Mouse (Mus musculus) left cerebral cortex, postnatal 4 days (tissue): ENCODE measurements around the gene Olfr960. TPM values are rescaled to one million over a fixed set of nuclear protein-coding genes. Genes with fewer than 3 reads are reported as not detected.

ENCODE experiments used
- DNase-seq: peaks from one replicate; pipeline ENCODE4 v3.0.0-alpha.2; 2022
- intact Hi-C: fragments of 180-260 bp; cut with DNase I; formaldehyde crosslinking; loops from one replicate; pipeline ENCODE4 v1.15.1; 2025
- total RNA-seq, 2 experiments: library from RNA; stranded (reverse); gene quantifications; 2 replicates each; pipeline ENCODE4 v1.2.3; 2021

The Olfr960 gene
- not detected for total RNA-seq

- DNase-seq, result no peak
- intact Hi-C loops, result no loop called here
These were observed at the start of gene Olfr960 for GRCm38 (mm10) chr9:39621073-39621472. Gene Olfr960 (plus strand): TSS chr9:39621373.

- intact Hi-C loops, result no loop called here
- DNase-seq, result no peak
These were observed 45.7 kb upstream of the Olfr960 start, which contains the start of gene Olfr959 for GRCm38 (mm10) chr9:39575469-39575868. Gene Olfr959 (minus strand): TSS chr9:39575569.

- DNase-seq, result no peak
- intact Hi-C loops, result no loop called here
These were observed 44.1 kb upstream of the Olfr960 start for GRCm38 (mm10) chr9:39577050-39577449.

- peak; percentile 20 for DNase-seq
- intact Hi-C loops, result no loop called here
These were observed 18.4 kb upstream of the Olfr960 start for GRCm38 (mm10) chr9:39602536-39603332.

- DNase-seq, result peak; percentile 4
These were observed 17.8 kb upstream of the Olfr960 start for GRCm38 (mm10) chr9:39603333-39603845.

GRCm38 (mm10) chr9:39603999-39604453 is 17.1 kb upstream of the Olfr960 start, which contains the start of gene AW551984:
Gene AW551984 (minus strand): TSS chr9:39604403.
- intact Hi-C loops, result no loop called here

More at GRCm38 (mm10) chr9:39603333-39603845, 17.8 kb upstream of the Olfr960 start:
- intact Hi-C loops, result no loop called here

GRCm38 (mm10) chr9:39608497-39608896 is 12.7 kb upstream of the Olfr960 start:
- no peak for DNase-seq
- intact Hi-C loops, result loop anchor here (5.0 kb wide), 1 partner anchor 96 kb away; no protein-coding TSS in a partner anchor

More at GRCm38 (mm10) chr9:39603999-39604453, 17.1 kb upstream of the Olfr960 start, which contains the start of gene AW551984:
- peak; percentile 0 for DNase-seq

- no peak for DNase-seq
- intact Hi-C loops, result no loop called here
These were observed 10.8 kb upstream of the Olfr960 start, which contains the start of gene Olfr148 for GRCm38 (mm10) chr9:39610355-39610754. Gene Olfr148 (plus strand): TSS chr9:39610655.

- intact Hi-C loops, result no loop called here
- DNase-seq, result peak; percentile 17
These were observed 9.2 kb upstream of the Olfr960 start for GRCm38 (mm10) chr9:39611953-39612352.

- intact Hi-C loops, result no loop called here
- no peak for DNase-seq
These were observed 2.6 kb downstream of the Olfr960 start for GRCm38 (mm10) chr9:39623783-39624182.

GRCm38 (mm10) chr9:39624711-39625110 is 3.5 kb downstream of the Olfr960 start:
- intact Hi-C loops, result no loop called here
- no peak for DNase-seq

- intact Hi-C loops, result no loop called here
- no peak for DNase-seq
These were observed 7.9 kb downstream of the Olfr960 start for GRCm38 (mm10) chr9:39629069-39629468.

- intact Hi-C loops, result no loop called here
- no peak for DNase-seq
These were observed 12.9 kb downstream of the Olfr960 start for GRCm38 (mm10) chr9:39633913-39634594.

GRCm38 (mm10) chr9:39644785-39645184 is 23.6 kb downstream of the Olfr960 start, which contains the start of gene Olfr961:
Gene Olfr961 (plus strand): TSS chr9:39645085.
- intact Hi-C loops, result no loop called here

GRCm38 (mm10) chr9:39647382-39647781 is 26.2 kb downstream of the Olfr960 start:
- no peak for DNase-seq
- intact Hi-C loops, result no loop called here

More at GRCm38 (mm10) chr9:39644785-39645184, 23.6 kb downstream of the Olfr960 start, which contains the start of gene Olfr961:
- DNase-seq, result no peak

- intact Hi-C loops, result no loop called here
- DNase-seq, result no peak
These were observed 33.7 kb downstream of the Olfr960 start for GRCm38 (mm10) chr9:39654756-39655396.

- intact Hi-C loops, result no loop called here
- no peak for DNase-seq
These were observed 45.7 kb downstream of the Olfr960 start, which contains the start of gene Olfr963 for GRCm38 (mm10) chr9:39666905-39667304. Gene Olfr963 (plus strand): TSS chr9:39667205.

GRCm38 (mm10) chr9:39669723-39670122 is 48.5 kb downstream of the Olfr960 start:
- no peak for DNase-seq
- intact Hi-C loops, result no loop called here
